Mouse (Mus musculus): ENCODE data around the gene Tmem212. TPM values are rescaled to one million over a fixed set of nuclear protein-coding genes. Genes with fewer than 3 reads are reported as not detected.
A peak's percentile ranks its signal among the peaks of the same experiment; 100 is the strongest.

The Tmem212 gene
- polyA plus RNA-seq, 1 experiment from 2014 or later = 0.28 TPM

DNA sequence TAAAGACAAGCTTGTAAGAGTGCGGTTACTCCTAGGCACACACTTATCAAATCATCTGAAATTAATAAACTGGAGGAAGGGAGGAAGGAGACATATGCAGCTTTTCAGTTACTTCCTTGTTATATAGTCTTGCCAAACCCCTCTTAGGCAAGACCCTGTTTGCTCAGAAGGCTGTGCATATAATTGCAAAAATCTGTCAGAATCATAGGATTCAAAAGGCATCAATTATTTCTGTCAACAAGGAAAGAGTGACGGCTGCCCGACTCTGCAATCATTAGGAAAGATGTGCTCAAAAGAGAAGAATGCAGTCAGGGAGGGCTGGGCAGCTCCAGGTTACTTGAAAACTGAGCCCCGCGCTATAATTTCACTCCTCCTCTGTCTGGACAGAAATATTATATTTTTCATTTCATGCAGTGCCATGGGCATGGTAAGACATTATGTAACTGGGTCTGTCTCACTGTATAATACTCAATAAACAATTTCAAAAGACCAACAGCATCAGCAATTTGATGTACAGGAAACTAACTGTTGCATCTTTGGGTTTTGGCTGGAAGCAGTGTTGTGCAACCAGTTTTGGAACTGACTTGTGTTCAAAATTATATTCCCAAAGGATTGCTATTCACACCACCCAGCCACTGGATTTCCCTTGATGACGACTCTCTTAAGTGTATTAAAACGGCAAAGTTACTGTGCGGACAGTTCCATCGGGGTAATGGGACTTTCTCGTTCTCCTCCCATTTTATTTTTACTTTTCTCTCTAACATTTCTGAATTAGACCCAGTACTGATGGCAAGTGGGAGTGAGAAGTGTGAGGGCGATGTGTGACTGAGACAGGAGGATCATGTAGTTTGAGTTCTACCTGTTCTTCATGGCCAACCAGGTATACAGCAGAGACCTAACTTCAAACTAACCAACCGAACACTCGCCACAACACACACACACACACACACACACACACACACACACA lies 41.3 kb upstream of the Tmem212 start:
- Histone ChIP-seq H3K27ac (no peak overlapping the region), H3K4me3 (replicated peaks; ENCODE audit: low read depth, low read length) (no peak overlapping the region), H3K27me3 (ENCODE audit: insufficient read depth, low read length) (no peaks in the 10 kb centered on the region), H3K9me3 (replicated peaks; ENCODE audit: low read length) (no peaks in the 10 kb centered on the region), H3K4me2 (ENCODE audit: low read length) (peak overlapping the region; percentile 96; the same call in 1 of the 2 replicates), H3K36me3 (ENCODE audit: insufficient read depth, low read length) (no peaks in the 10 kb centered on the region), H3K4me1 (replicated peaks; ENCODE audit: insufficient read depth, low read length) (0 out of 2 replicates have a peak, but pooled peaks cover 3% of the 10 kb centered on the region), H3K9ac (ENCODE audit: low read depth, low read length) (no peak overlapping the region)
- 78% methylated on average over 13 of the region's 13 CpGs for WGBS
- ATAC-seq (replicated peaks; ENCODE audit: low FRiP score, low read depth) (no peak), DNase-seq (ENCODE audit: low spot score) (no peak)
- no peak for TF ChIP-seq CTCF (IDR thresholded peaks at IDR 0.05; ENCODE audit: low read depth)

DNA sequence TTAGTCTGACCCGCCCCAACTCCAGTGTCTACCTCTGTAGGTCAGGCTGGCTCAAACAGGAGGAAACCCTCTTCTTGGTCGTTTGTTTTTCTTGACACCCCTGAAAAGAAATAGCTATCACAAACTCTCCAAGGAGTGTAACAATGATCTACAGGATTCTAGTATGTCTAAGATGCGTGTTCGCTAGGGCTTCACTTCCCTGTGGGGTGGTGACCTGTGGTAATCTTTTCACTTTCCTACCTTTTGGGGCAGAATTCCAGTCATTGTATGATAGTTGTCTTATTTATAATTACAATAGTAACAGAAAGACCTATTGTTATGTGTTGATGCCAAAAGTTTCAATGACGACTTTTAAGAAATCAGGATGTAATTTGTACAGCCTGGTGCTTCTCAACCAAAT lies 40.6 kb upstream of the Tmem212 start:
- H3K4me3 ChIP-seq (replicated peaks; ENCODE audit: low read depth, low read length) = no peak overlapping the region
- WGBS = 74% methylated on average over 5 of the region's 5 CpGs
- no peaks in the 10 kb centered on the region for H3K36me3 ChIP-seq (ENCODE audit: insufficient read depth, low read length)
- no peaks in the 10 kb centered on the region for H3K9me3 ChIP-seq (replicated peaks; ENCODE audit: low read length)
- no peak overlapping the region for H3K27ac ChIP-seq
- H3K4me1 ChIP-seq (replicated peaks; ENCODE audit: insufficient read depth, low read length) = 0 out of 2 replicates have a peak, but pooled peaks cover 3% of the 10 kb centered on the region
- no peak overlapping the region for H3K4me2 ChIP-seq (ENCODE audit: low read length)
- DNase-seq (ENCODE audit: low spot score) = no peak
- TF ChIP-seq CTCF (IDR thresholded peaks at IDR 0.05; ENCODE audit: low read depth) = no peak
- no peak for ATAC-seq (replicated peaks; ENCODE audit: low FRiP score, low read depth)
- no peak overlapping the region for H3K9ac ChIP-seq (ENCODE audit: low read depth, low read length)
- no peaks in the 10 kb centered on the region for H3K27me3 ChIP-seq (ENCODE audit: insufficient read depth, low read length)

DNA sequence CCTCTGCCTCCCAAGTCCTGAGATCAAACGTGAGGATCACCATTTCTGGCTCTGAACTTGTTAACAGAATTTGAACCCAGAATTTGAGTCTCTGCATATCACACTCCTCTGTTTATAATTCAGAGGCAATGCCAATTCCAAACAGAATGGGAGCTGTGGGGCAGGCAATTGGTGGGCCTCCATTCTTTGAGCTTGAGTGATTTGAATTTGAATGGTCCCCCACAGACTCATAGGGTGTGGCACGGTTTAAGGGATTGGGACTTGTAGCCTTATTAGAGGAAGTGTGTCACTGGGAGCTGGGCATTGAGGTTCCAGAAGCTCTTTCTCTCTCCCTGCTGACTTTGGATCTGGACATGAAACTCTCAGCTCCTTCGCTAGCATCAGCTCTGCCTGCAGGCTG lies 39.5 kb upstream of the Tmem212 start:
- Histone ChIP-seq H3K9me3 (replicated peaks; ENCODE audit: low read length) (no peaks in the 10 kb centered on the region), H3K27me3 (ENCODE audit: insufficient read depth, low read length) (no peaks in the 10 kb centered on the region), H3K4me3 (replicated peaks; ENCODE audit: low read depth, low read length) (no peak overlapping the region), H3K27ac (no peak overlapping the region), H3K36me3 (ENCODE audit: insufficient read depth, low read length) (no peaks in the 10 kb centered on the region), H3K4me1 (replicated peaks; ENCODE audit: insufficient read depth, low read length) (0 out of 2 replicates have a peak, but pooled peaks cover 3% of the 10 kb centered on the region), H3K4me2 (ENCODE audit: low read length) (no peak overlapping the region), H3K9ac (ENCODE audit: low read depth, low read length) (no peak overlapping the region)
- TF ChIP-seq CTCF (IDR thresholded peaks at IDR 0.05; ENCODE audit: low read depth) = no peak
- ATAC-seq (replicated peaks; ENCODE audit: low FRiP score, low read depth) = no peak
- no peak for DNase-seq (ENCODE audit: low spot score)
- 86% methylated on average over 3 of the region's 3 CpGs for WGBS

DNA sequence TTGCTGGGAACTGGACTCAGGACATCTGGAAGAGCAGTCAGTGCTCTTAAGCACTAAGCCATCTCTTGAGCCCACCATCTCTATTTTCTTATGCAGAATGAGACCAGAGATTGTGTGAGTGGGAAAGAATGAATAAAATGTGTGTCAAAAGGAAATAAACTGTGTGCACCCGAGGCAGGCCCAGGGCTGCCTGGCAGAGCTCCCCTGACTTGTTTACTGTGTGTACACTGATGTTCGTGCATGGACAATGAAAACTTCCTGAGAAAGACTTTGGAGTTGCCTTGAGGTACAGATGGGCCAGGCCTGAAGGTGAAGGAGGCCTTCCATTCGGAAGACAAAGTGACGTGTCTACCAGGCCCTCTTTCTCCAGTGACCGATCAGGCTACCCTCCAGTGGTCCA lies 36.2 kb upstream of the Tmem212 start:
- 85% methylated on average over 5 of the region's 5 CpGs for WGBS
- Histone ChIP-seq H3K27me3 (ENCODE audit: insufficient read depth, low read length) (no peaks in the 10 kb centered on the region), H3K9ac (ENCODE audit: low read depth, low read length) (no peak overlapping the region), H3K9me3 (replicated peaks; ENCODE audit: low read length) (no peaks in the 10 kb centered on the region), H3K4me1 (replicated peaks; ENCODE audit: insufficient read depth, low read length) (no peaks in the 10 kb centered on the region), H3K36me3 (ENCODE audit: insufficient read depth, low read length) (no peaks in the 10 kb centered on the region), H3K27ac (no peak overlapping the region), H3K4me3 (replicated peaks; ENCODE audit: low read depth, low read length) (no peak overlapping the region), H3K4me2 (ENCODE audit: low read length) (no peak overlapping the region)
- ATAC-seq (replicated peaks; ENCODE audit: low FRiP score, low read depth) (no peak), DNase-seq (ENCODE audit: low spot score) (no peak)
- TF ChIP-seq CTCF (IDR thresholded peaks at IDR 0.05; ENCODE audit: low read depth) = 0 out of 2 replicates have a peak, but pooled peaks have one; percentile 15

DNA sequence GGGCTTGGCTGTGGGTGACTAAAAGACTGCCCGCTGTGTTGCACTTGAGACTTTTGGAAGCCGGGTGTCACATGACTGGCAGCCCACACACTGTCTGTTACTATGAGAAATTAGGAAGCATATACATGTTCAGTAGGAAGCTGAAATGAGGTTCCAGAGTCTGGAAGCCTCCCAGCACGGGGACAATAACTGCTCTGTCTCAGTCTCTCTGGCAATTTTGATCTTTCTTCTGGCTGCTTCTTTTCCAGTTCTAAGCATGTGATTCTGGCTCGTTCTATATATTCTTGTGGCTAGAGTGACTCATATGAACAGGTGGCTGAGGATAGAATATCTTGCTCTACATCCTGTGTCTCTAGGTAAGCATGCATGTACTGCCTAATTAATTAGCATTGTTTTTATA lies 33.1 kb upstream of the Tmem212 start:
- Histone ChIP-seq H3K4me2 (ENCODE audit: low read length) (no peak overlapping the region), H3K36me3 (ENCODE audit: insufficient read depth, low read length) (no peaks in the 10 kb centered on the region), H3K9me3 (replicated peaks; ENCODE audit: low read length) (no peaks in the 10 kb centered on the region), H3K27ac (no peak overlapping the region), H3K9ac (ENCODE audit: low read depth, low read length) (no peak overlapping the region), H3K4me3 (replicated peaks; ENCODE audit: low read depth, low read length) (no peak overlapping the region), H3K27me3 (ENCODE audit: insufficient read depth, low read length) (no peaks in the 10 kb centered on the region), H3K4me1 (replicated peaks; ENCODE audit: insufficient read depth, low read length) (no peaks in the 10 kb centered on the region)
- DNase-seq (ENCODE audit: low spot score) (no peak), ATAC-seq (replicated peaks; ENCODE audit: low FRiP score, low read depth) (no peak)
- WGBS = 83% methylated on average over 4 of the region's 4 CpGs
- no peak for TF ChIP-seq CTCF (IDR thresholded peaks at IDR 0.05; ENCODE audit: low read depth)

DNA sequence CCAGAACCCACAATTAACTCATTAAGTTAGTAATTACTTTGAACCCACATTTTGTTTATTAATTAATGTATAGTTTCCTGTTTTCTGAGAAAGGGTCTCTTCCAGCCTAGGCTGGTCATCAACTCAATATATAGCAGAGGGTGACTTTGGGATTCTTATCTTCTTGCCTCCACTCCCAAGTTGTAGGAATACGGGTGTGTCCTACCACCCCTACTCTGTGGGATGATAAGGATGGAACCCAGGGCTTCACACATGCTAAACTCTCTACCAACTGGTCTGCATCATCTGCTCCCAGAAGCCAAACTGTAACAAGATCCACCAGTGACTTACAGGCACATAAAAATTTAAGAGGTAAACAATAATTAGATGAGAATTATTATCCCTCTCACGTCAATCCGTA lies 27.9 kb upstream of the Tmem212 start:
- Histone ChIP-seq H3K27ac (no peak overlapping the region), H3K36me3 (ENCODE audit: insufficient read depth, low read length) (no peaks in the 10 kb centered on the region), H3K9ac (ENCODE audit: low read depth, low read length) (no peak overlapping the region), H3K9me3 (replicated peaks; ENCODE audit: low read length) (no peaks in the 10 kb centered on the region), H3K4me1 (replicated peaks; ENCODE audit: insufficient read depth, low read length) (no peaks in the 10 kb centered on the region), H3K27me3 (ENCODE audit: insufficient read depth, low read length) (no peaks in the 10 kb centered on the region), H3K4me2 (ENCODE audit: low read length) (no peak overlapping the region), H3K4me3 (replicated peaks; ENCODE audit: low read depth, low read length) (no peak overlapping the region)
- DNase-seq (ENCODE audit: low spot score) = no peak
- WGBS = 52% methylated on average over 3 of the region's 3 CpGs
- ATAC-seq (replicated peaks; ENCODE audit: low FRiP score, low read depth) = no peak
- no peak for TF ChIP-seq CTCF (IDR thresholded peaks at IDR 0.05; ENCODE audit: low read depth)
